Mouse (Mus musculus) bone marrow, adult 2 months (tissue): ENCODE measurements at regions not wholly inside any gene's neighbourhood (a gene's known extent, or its start where the extent isn't known, plus 50 kb on each side); places are given as distances from the start of the nearest gene placed in this dataset.

Experiments used
- CTCF ChIP-seq: fragments of 200-500 bp; IDR thresholded peaks from 2 replicates; pipeline ENCODE4 v1.5.1; 2011; ENCODE audit warnings: low read length, control low read depth; ENCODE audit not compliant: control insufficient read depth, insufficient read depth
- POLR2A ChIP-seq: fragments of 200-500 bp; IDR thresholded peaks from 2 replicates; pipeline ENCODE4 v1.6.1; 2011; ENCODE audit warnings: low read depth, mild to moderate bottlenecking, control low read depth, low read length, borderline replicate concordance; ENCODE audit not compliant: control insufficient read depth

DNA sequence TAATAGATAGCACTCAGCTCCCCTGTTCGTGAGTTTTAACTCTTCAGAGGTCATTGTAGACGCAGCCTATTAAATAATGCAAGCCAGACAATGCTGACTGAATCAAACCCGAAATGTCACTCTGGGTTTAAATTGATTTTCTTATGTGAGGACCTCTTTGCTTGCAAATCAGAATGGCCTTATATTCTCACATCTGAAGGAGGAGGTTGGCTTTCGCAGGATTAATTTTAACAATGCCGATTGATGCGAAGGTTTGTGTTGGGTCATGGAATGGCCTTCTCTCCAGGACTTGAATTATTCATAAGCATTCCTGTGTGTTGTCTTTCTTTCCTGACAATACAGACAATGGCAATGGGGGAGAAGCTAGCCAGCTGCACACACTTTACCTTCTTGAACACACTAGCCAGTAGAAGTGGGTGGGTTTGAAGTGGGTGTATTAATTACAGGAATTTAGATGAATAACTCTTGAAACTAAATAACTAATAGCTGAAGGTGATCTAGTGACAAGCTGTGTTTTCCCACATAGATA lies 530.1 kb upstream of the Mctp2 start:
- TF ChIP-seq POLR2A (no peak), CTCF (no peak)
